Comparison of ENCODE assay signal across 13 mouse cellular contexts in the genomic region with DNA sequence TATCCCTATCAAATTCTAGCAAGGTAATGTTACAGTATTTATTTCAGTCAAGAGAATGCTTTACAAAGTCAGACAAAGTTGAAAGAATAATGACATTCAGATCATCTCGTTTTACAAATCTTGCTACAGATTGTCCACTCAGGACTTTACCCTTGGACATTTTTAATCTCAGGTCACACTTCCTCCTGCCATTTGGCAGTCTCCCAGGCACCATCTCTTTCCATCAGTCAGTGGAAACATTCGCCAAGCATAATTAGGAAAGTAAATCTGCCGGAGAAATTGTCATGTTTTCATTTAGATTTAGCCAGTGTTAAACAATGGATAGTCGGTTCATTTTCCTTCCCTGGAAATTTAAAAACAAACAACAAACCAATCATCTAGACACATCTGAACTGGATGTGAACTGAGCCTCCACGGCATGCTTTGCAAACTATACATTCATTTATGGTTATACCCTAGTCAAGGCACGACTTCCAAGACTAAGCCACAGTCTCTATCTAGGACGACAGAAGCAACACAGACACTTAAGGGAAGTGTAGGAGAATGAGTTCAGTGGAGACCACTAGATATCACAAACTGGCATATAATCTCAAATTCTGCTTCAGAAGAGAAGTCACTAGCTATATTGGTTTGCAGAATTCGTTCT.
A peak's percentile ranks its signal among the peaks of the same experiment; 100 is the strongest.
DNase-seq lines count a peak whose midpoint lies in the region; TF ChIP-seq lines count a peak whose summit lies in the region.
"Had no signal": no experiment of that assay in that cellular context is flagged by ENCODE, and none has a peak within 500 bp of the region (broad histone marks: within the 10 kb centered on the region; RNA-seq: fewer than 3 reads in every experiment).

No protein-coding gene starts in this region.

- no peaks in the 10 kb centered on the region for H3K79me2 ChIP-seq in heart, adult 2 months (replicated peaks; ENCODE audit: control insufficient read depth, insufficient read depth, low read length)

- peaks cover 1% of the 10 kb centered on the region; the same call in 1 of the 2 replicates for H3K4me1 ChIP-seq in heart, adult 2 months (ENCODE audit: control insufficient read depth, insufficient read depth, low read length)
- H3K4me1 ChIP-seq: embryonic facial prominence, embryonic 13.5 days; liver, embryonic 12.5 days had no signal

- TF ChIP-seq POLR2A in heart, adult 2 months (IDR thresholded peaks at IDR 0.05; ENCODE audit: insufficient read depth, low read depth, low read length) = no peak
- no peak for TF ChIP-seq POLR2A in brain, embryonic 14.5 days (IDR thresholded peaks at IDR 0.05; ENCODE audit: borderline replicate concordance, extremely low read depth, insufficient read depth, insufficient read length, poor library complexity, severe bottlenecking)

- no peak for TF ChIP-seq EP300 in heart, adult 2 months (IDR thresholded peaks at IDR 0.05; ENCODE audit: insufficient read depth, low read depth, low read length)

- intact Hi-C loops in heart, postnatal 10 days (cut with DNase I) = no loop called here
- intact Hi-C loops in heart, adult 2 months (cut with DNase I) = no loop called here

- no peak for TF ChIP-seq CTCF in heart, adult 2 months (IDR thresholded peaks at IDR 0.05)
- TF ChIP-seq CTCF in brain, embryonic 14.5 days (IDR thresholded peaks at IDR 0.05; ENCODE audit: borderline replicate concordance, extremely low read depth, insufficient read depth, insufficient read length) = no peak

- no peak overlapping the region for H3K27ac ChIP-seq in heart, adult 2 months
- H3K27ac ChIP-seq: embryonic facial prominence, embryonic 13.5 days; left cerebral cortex, adult 2 months; liver, embryonic 12.5 days had no signal

- 24% methylated on average over 8 of the region's 8 CpGs for WGBS in heart, adult 2 months

- H3K27me3 ChIP-seq in heart, adult 2 months (ENCODE audit: control insufficient read depth, insufficient read depth, low read length) = no peaks in the 10 kb centered on the region
- H3K27me3 ChIP-seq: CH12.LX; embryonic facial prominence, embryonic 13.5 days; liver, embryonic 12.5 days had no signal

- no peaks in the 10 kb centered on the region for H3K36me3 ChIP-seq in heart, adult 2 months (ENCODE audit: control insufficient read depth, insufficient read depth, low read length)
- H3K36me3 ChIP-seq: embryonic facial prominence, embryonic 13.5 days; liver, embryonic 12.5 days had no signal

- DNase-seq in heart, postnatal 10 days = peak; percentile 5 to 12
- DNase-seq in heart, adult 2 months = no peak
- DNase-seq in brain, embryonic 14.5 days (ENCODE audit: low read depth) = peak; percentile 9
- DNase-seq in cerebellum, postnatal 14 days = peak; percentile 73 to 78
- DNase-seq in kidney, postnatal 10 days = peak; percentile 66
- DNase-seq in c-Kit-positive CD71-positive TER-119-positive erythroid progenitor cells, embryonic 14.5 days (ENCODE audit: low spot score) = no peak
- no peak for DNase-seq in embryo, embryonic 10 days (ENCODE audit: low spot score)
- DNase-seq: gastrocnemius, postnatal 25 days; thymus, postnatal 25 days had no signal

- H3K4me3 ChIP-seq in heart, adult 2 months = no peak overlapping the region
- H3K4me3 ChIP-seq: embryonic facial prominence, embryonic 13.5 days; left cerebral cortex, adult 2 months; liver, embryonic 12.5 days had no signal

- H3K9ac ChIP-seq in heart, adult 2 months (ENCODE audit: low read depth, low read length) = no peak overlapping the region
- H3K9ac ChIP-seq: embryonic facial prominence, embryonic 13.5 days; liver, embryonic 12.5 days had no signal

Comparison
In these comparisons a context has a peak if more than half of its experiments do, and no peak if none do; other contexts are left out.
1. DNase-seq: peak in heart, postnatal 10 days (2 of 2), brain, embryonic 14.5 days (single experiment), cerebellum, postnatal 14 days (2 of 2) and kidney, postnatal 10 days (single experiment); none in heart, adult 2 months (0 of 2), c-Kit-positive CD71-positive TER-119-positive erythroid progenitor cells, embryonic 14.5 days (single experiment) and embryo, embryonic 10 days (single experiment).